Mouse (Mus musculus): ENCODE data around the gene Olfr91. TPM values are rescaled to one million over a fixed set of nuclear protein-coding genes. Genes with fewer than 3 reads are reported as not detected.

The Olfr91 gene
- polyA plus RNA-seq, 1 experiment: not detected

DNA sequence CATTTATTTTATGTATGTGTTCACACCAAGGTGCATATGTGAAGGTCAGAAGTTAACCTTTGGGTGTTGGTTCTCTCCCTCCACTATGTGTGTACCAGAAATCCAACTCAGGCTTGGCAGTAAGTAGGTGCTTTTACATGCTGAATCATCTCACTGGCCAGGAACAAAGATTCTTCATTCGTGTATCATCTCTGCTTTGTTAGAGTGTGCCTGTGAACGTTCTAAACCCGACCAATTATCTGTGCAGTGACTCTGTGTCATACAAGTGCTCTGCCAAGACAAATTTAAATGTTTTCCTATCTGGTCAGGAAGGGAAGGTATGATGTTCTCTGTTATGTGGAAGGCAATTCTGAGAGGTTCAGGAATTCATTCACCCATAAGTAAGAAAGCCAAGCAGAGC lies 36.6 kb downstream of the Olfr91 start:
- Histone ChIP-seq H3K27me3 (ENCODE audit: control insufficient read depth, insufficient read depth, low read length) (no peaks in the 10 kb centered on the region), H3K4me3 (replicated peaks; ENCODE audit: insufficient read depth, low read depth, low read length) (no peak overlapping the region), H3K27ac (ENCODE audit: insufficient read depth, low read length) (no peak overlapping the region), H3K4me1 (ENCODE audit: control insufficient read depth, insufficient read depth, low read length) (no peaks in the 10 kb centered on the region; the same call in 1 of the 2 replicates)
- DNase-seq: no peak
- 65% methylated on average over 3 of the region's 3 CpGs for WGBS
- TF ChIP-seq POLR2A (IDR thresholded peaks at IDR 0.05; ENCODE audit: borderline replicate concordance, insufficient read depth, low read length): no peak

DNA sequence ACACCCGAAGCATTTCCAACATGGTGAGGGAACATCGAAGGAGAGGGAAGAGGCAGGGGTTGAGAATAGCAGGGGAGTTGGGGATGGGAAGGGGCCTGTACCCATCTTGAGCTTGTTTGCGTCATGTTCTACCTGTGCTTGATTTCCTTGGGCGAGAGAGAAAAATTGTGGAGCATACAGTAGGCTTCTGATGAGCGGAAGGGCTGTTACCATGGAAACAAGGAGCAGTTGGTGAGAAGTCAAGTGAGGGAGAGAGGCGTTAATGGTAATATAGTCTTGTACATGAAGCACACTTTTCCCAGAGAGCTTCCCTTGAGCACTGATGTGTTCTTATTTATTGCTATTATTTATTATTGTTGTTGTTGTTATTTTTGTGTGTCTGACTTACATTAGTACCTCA lies 41.1 kb downstream of the Olfr91 start:
- 25% methylated on average over 6 of the region's 6 CpGs for WGBS
- H3K27me3 ChIP-seq (ENCODE audit: control insufficient read depth, insufficient read depth, low read length): no peaks in the 10 kb centered on the region
- DNase-seq: no peak
- TF ChIP-seq POLR2A (IDR thresholded peaks at IDR 0.05; ENCODE audit: borderline replicate concordance, insufficient read depth, low read length) (no peak), CTCF (IDR thresholded peaks at IDR 0.05; ENCODE audit: borderline replicate concordance, insufficient read depth, low read depth, low read length) (no peak)
- H3K4me1 ChIP-seq (ENCODE audit: control insufficient read depth, insufficient read depth, low read length): peaks cover 3% of the 10 kb centered on the region; the same call in 1 of the 2 replicates
- no peak overlapping the region for H3K4me3 ChIP-seq (replicated peaks; ENCODE audit: insufficient read depth, low read depth, low read length)
- H3K27ac ChIP-seq (ENCODE audit: insufficient read depth, low read length): no peak overlapping the region

DNA sequence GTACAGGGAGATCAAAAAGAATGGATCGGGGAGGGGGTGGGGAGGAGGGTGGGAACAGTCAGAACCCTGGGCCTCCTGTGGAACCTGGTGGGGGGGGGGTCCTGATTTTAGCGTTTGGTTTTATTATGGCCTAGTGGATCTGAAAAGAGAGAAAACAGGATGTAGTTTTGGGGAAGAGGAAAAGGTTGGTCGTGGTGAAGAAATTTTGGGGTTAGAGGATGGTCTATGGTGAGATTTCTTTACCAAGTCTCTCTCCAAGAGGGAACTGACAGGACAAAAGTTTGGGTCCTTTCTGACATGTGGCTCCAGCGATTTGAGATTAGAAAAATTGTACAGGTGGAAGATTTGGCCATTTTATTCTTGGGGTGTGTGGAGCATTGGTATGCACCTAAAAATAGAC lies 46.3 kb downstream of the Olfr91 start:
- 38% methylated on average over 4 of the region's 4 CpGs for WGBS
- no peaks in the 10 kb centered on the region for H3K27me3 ChIP-seq (ENCODE audit: control insufficient read depth, insufficient read depth, low read length)
- H3K4me1 ChIP-seq (ENCODE audit: control insufficient read depth, insufficient read depth, low read length): peaks cover 15% of the 10 kb centered on the region
- peak overlapping the region; percentile 82 for H3K4me3 ChIP-seq (replicated peaks; ENCODE audit: insufficient read depth, low read depth, low read length)
- no peak for TF ChIP-seq POLR2A (IDR thresholded peaks at IDR 0.05; ENCODE audit: borderline replicate concordance, insufficient read depth, low read length)
- no peak for TF ChIP-seq CTCF (IDR thresholded peaks at IDR 0.05; ENCODE audit: borderline replicate concordance, insufficient read depth, low read depth, low read length)
- no peak for DNase-seq
- no peak overlapping the region for H3K27ac ChIP-seq (ENCODE audit: insufficient read depth, low read length)

DNA sequence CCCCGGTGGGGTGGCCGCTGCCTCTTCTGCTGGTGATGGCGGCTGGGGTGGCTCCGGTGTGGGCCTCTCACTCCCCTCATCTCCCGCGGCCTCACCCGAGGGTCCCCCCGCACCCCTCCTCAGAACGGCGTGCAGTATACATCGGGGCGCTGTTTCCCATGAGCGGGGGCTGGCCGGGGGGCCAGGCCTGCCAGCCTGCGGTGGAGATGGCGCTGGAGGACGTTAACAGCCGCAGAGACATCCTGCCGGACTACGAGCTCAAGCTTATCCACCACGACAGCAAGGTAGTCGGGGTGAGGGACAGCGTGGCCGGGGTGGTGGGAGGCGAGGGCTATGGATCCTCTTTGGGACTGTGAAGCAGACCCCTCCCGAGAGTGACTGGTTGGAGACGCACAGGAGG lies 47.2 kb downstream of the Olfr91 start:
- no peak for DNase-seq
- 5% methylated on average over 27 of the region's 27 CpGs for WGBS
- TF ChIP-seq POLR2A (IDR thresholded peaks at IDR 0.05; ENCODE audit: borderline replicate concordance, insufficient read depth, low read length): no peak
- no peak for TF ChIP-seq CTCF (IDR thresholded peaks at IDR 0.05; ENCODE audit: borderline replicate concordance, insufficient read depth, low read depth, low read length)
- Histone ChIP-seq H3K27ac (ENCODE audit: insufficient read depth, low read length) (peak overlapping the region; percentile 59), H3K27me3 (ENCODE audit: control insufficient read depth, insufficient read depth, low read length) (no peaks in the 10 kb centered on the region), H3K4me1 (ENCODE audit: control insufficient read depth, insufficient read depth, low read length) (peaks cover 15% of the 10 kb centered on the region), H3K4me3 (replicated peaks; ENCODE audit: insufficient read depth, low read depth, low read length) (peak overlapping the region; percentile 82)

DNA sequence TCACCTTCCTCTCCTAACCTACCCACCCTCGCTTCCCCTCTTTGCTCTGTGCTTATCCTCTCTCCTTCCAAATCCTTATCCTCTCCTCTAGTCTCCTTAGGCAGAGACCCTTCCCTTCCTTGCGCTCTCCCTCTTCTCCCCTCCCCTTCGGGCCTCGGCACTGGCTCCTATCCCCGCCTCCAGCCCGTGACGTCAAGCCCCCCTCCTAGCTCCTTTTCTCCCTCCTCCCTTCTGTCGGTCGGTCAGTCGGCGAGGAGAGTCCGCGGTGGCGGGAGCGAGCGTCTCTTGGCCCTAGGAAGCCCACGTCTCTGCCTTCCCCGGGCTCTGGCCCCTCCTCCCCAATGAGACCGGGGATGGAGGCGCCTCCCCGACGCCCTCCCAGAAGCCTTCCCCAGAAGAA lies 47.7 kb downstream of the Olfr91 start:
- H3K27ac ChIP-seq (ENCODE audit: insufficient read depth, low read length): peak overlapping the region; percentile 95
- peaks cover 15% of the 10 kb centered on the region for H3K4me1 ChIP-seq (ENCODE audit: control insufficient read depth, insufficient read depth, low read length)
- DNase-seq: peak; percentile 94 to 96
- TF ChIP-seq POLR2A (IDR thresholded peaks at IDR 0.05; ENCODE audit: borderline replicate concordance, insufficient read depth, low read length) (peak; percentile 99), CTCF (IDR thresholded peaks at IDR 0.05; ENCODE audit: borderline replicate concordance, insufficient read depth, low read depth, low read length) (no peak)
- 1% methylated on average over 22 of the region's 22 CpGs for WGBS
- H3K27me3 ChIP-seq (ENCODE audit: control insufficient read depth, insufficient read depth, low read length): no peaks in the 10 kb centered on the region
- peak overlapping the region; percentile 82 for H3K4me3 ChIP-seq (replicated peaks; ENCODE audit: insufficient read depth, low read depth, low read length)

DNA sequence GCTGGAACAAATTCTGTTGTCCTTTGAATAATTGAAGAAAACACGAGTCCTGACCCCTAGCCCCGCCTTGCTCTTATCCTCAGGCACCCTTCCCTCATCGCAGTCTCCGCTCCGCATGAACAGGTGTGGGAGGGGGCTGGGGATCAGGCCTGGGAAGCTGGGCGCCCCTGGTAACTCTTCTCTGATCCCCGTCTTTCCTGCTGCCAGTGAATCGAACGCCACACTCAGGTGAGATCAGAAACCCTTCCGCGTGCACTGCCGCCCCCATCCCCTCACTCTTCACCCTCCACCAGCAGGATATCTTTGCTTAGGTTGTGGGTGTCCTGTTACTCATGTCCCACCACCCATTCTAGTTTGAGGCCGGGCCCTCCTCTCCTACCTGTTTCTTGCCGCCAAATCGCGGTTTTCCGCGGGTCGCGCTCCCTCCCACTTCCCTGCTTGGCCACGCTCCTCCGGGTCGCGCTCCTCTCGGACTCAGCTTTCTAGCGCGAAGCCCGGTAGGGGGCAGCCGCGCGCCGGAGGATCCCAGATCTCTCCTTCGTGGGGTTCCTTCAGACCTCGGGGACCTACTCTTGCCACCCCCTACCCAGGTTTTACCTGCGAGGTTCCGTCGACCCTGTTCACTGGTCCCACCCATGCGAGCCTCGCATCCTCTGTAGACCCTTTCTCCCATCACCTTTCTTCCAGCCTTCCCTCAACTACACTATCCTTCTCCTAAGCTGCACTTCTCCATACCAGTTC lies 48.3 kb downstream of the Olfr91 start:
- DNase-seq: peak; percentile 85 to 90
- Histone ChIP-seq H3K4me1 (ENCODE audit: control insufficient read depth, insufficient read depth, low read length) (peaks cover 15% of the 10 kb centered on the region), H3K27ac (ENCODE audit: insufficient read depth, low read length) (peak overlapping the region; percentile 95), H3K4me3 (replicated peaks; ENCODE audit: insufficient read depth, low read depth, low read length) (peak overlapping the region; percentile 82), H3K27me3 (ENCODE audit: control insufficient read depth, insufficient read depth, low read length) (no peaks in the 10 kb centered on the region)
- 1% methylated on average over 39 of the region's 39 CpGs for WGBS
- TF ChIP-seq CTCF (IDR thresholded peaks at IDR 0.05; ENCODE audit: borderline replicate concordance, insufficient read depth, low read depth, low read length) (peak; percentile 60; the same call in 1 of the 2 replicates), POLR2A (IDR thresholded peaks at IDR 0.05; ENCODE audit: borderline replicate concordance, insufficient read depth, low read length) (no peak)

DNA sequence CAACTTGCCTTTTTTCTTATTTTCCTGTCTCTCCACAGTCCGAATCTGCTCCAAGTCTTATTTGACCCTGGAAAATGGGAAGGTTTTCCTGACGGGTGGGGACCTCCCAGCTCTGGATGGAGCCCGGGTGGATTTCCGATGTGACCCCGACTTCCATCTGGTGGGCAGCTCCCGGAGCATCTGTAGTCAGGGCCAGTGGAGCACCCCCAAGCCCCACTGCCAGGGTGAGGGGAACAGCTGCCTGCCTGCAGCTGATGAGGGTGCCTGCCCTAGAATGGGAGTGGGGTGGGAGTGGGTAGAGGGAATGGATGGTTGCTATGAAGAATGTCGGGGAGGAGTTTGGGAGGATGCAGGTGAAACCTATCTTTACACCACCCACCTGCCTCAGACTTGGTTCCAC lies 49.7 kb downstream of the Olfr91 start:
- Histone ChIP-seq H3K27ac (ENCODE audit: insufficient read depth, low read length) (no peak overlapping the region), H3K4me3 (replicated peaks; ENCODE audit: insufficient read depth, low read depth, low read length) (peak overlapping the region; percentile 21), H3K27me3 (ENCODE audit: control insufficient read depth, insufficient read depth, low read length) (no peaks in the 10 kb centered on the region), H3K4me1 (ENCODE audit: control insufficient read depth, insufficient read depth, low read length) (peaks cover 12% of the 10 kb centered on the region)
- WGBS: 51% methylated on average over 7 of the region's 7 CpGs
- TF ChIP-seq POLR2A (IDR thresholded peaks at IDR 0.05; ENCODE audit: borderline replicate concordance, insufficient read depth, low read length) (no peak), CTCF (IDR thresholded peaks at IDR 0.05; ENCODE audit: borderline replicate concordance, insufficient read depth, low read depth, low read length) (no peak)
- DNase-seq: peak; percentile 33 to 50

DNA sequence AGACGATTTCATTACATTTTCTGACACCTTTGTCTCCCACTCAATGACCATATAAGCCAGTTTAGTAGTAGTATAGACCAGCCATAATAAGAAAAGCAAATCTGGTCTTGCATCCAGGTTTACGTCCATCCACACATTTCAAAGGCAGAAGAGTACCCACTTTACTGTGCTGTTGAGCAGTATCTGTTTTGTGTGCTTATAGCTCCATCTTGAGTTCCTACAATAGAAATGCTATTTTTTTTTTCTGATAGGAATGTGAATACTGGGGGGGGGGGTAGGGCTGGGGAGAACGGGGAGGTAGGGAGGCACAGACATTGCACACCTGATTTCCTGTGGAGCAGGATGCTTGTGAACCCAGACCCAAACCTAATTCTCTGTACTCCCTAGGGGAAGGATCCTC lies 50.1 kb downstream of the Olfr91 start:
- peak overlapping the region; percentile 98 for H3K4me3 ChIP-seq (replicated peaks; ENCODE audit: insufficient read depth, low read depth, low read length)
- peak in 1 of 2 experiments; percentile 64 for DNase-seq
- H3K27ac ChIP-seq (ENCODE audit: insufficient read depth, low read length): no peak overlapping the region
- TF ChIP-seq POLR2A (IDR thresholded peaks at IDR 0.05; ENCODE audit: borderline replicate concordance, insufficient read depth, low read length) (no peak), CTCF (IDR thresholded peaks at IDR 0.05; ENCODE audit: borderline replicate concordance, insufficient read depth, low read depth, low read length) (peak; percentile 34; the same call in 1 of the 2 replicates)
- 21% methylated on average over 3 of the region's 3 CpGs for WGBS
- no peaks in the 10 kb centered on the region for H3K27me3 ChIP-seq (ENCODE audit: control insufficient read depth, insufficient read depth, low read length)
- H3K4me1 ChIP-seq (ENCODE audit: control insufficient read depth, insufficient read depth, low read length): peaks cover 12% of the 10 kb centered on the region
